Mouse (Mus musculus) ES-Bruce4 (cell line): ENCODE measurements around the gene Acvr1b.

Source experiments
- CTCF ChIP-seq: IDR thresholded peaks from one replicate; pipeline ENCODE4 v1.8.1; 2011; ENCODE audit warnings: low read depth, low read length
- POLR2A ChIP-seq: IDR thresholded peaks from one replicate; pipeline ENCODE4 v1.8.1; 2011; ENCODE audit warnings: low read length; ENCODE audit not compliant: insufficient read depth

- TF ChIP-seq CTCF (no peak), POLR2A (no peak)
Observed at GRCm38 (mm10) chr15:101232607-101233006, 58.7 kb downstream of the Acvr1b start.
